27 mouse cellular contexts compared by ENCODE assay signal in the genomic region with DNA sequence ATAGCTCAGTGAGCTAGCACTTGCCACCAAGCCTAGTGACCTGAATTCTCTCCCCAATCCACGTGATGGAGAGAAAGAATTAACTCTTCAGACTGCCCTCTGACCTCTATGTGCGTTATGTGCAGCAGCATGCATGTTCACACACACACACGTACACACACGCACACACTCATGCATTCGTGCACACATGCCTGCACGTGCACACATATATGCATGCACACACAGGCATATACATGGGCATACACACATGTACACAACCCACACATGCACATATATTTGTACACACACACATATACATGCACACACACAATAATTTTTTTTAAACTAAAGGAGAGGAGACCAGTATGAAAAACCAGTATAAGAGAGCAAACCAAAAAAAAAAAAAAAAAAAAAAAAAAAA.
"Had no signal": no experiment of that assay in that cellular context is flagged by ENCODE, and none has a peak within 500 bp of the region (broad histone marks: within the 10 kb centered on the region; RNA-seq: fewer than 3 reads in every experiment).

No protein-coding gene starts in this region.

- ATAC-seq: forebrain, embryonic 13.5 days; forebrain, embryonic 14.5 days; forebrain, embryonic 15.5 days; forebrain, embryonic 16.5 days; forebrain, postnatal 0 days had no signal

- H3K27ac ChIP-seq: embryonic facial prominence, embryonic 13.5 days; embryonic facial prominence, embryonic 15.5 days; forebrain, embryonic 10.5 days; forebrain, embryonic 12.5 days; forebrain, embryonic 13.5 days; forebrain, embryonic 15.5 days; gastrocnemius, adult 2 months; heart, adult 2 months had no signal

- DNase-seq: cerebellum, adult 2 months; cerebellum, adult 8-10 months; cerebellum, adult 9-10 months; cerebellum, adult 9-11 months; cerebellum, postnatal 10 days; cerebellum, postnatal 14 days; cerebellum, postnatal 25 days; cerebellum, postnatal 36 days; embryo, embryonic 11 days; forebrain, postnatal 0 days; gastrocnemius, adult 2 months; gastrocnemius, postnatal 10 days; gastrocnemius, postnatal 14 days; gastrocnemius, postnatal 25 days; gastrocnemius, postnatal 36 days; heart, adult 11 months; heart, adult 18-20 months; heart, adult 2 months had no signal

- H3K4me1 ChIP-seq: embryonic facial prominence, embryonic 15.5 days had no signal

- H3K9ac ChIP-seq: embryonic facial prominence, embryonic 13.5 days; embryonic facial prominence, embryonic 15.5 days; forebrain, embryonic 12.5 days; forebrain, embryonic 13.5 days; forebrain, embryonic 15.5 days; forebrain, postnatal 0 days had no signal

- H3K27me3 ChIP-seq: embryonic facial prominence, embryonic 13.5 days; embryonic facial prominence, embryonic 15.5 days; forebrain, embryonic 12.5 days; forebrain, embryonic 13.5 days; forebrain, embryonic 15.5 days had no signal

- H3K4me3 ChIP-seq: embryonic facial prominence, embryonic 13.5 days; embryonic facial prominence, embryonic 15.5 days; erythroblast, embryonic 14.5 days; forebrain, embryonic 10.5 days; forebrain, embryonic 12.5 days; forebrain, embryonic 13.5 days; forebrain, embryonic 15.5 days; gastrocnemius, adult 2 months; heart, adult 2 months had no signal

- H3K4me2 ChIP-seq: embryonic facial prominence, embryonic 13.5 days; embryonic facial prominence, embryonic 15.5 days; forebrain, embryonic 12.5 days; forebrain, embryonic 13.5 days; forebrain, embryonic 15.5 days had no signal

- H3K36me3 ChIP-seq: embryonic facial prominence, embryonic 13.5 days; embryonic facial prominence, embryonic 15.5 days; forebrain, embryonic 10.5 days; forebrain, embryonic 12.5 days; forebrain, embryonic 15.5 days had no signal

- H3K9me3 ChIP-seq: embryonic facial prominence, embryonic 13.5 days; embryonic facial prominence, embryonic 15.5 days; forebrain, embryonic 10.5 days; forebrain, embryonic 12.5 days; forebrain, embryonic 13.5 days; forebrain, embryonic 15.5 days had no signal
